Mouse (Mus musculus) small intestine, adult 2 months (tissue): Measurements from ENCODE around the gene Lclat1. TPM values are rescaled to one million over a fixed set of nuclear protein-coding genes. Genes with fewer than 3 reads are reported as not detected.
"Not testable (repeated sequence)": the region's sequence is repeated elsewhere in the genome, so short reads cannot be mapped to it uniquely, and the experiment has no call there.

Experiments
- H3K27ac ChIP-seq: fragments of 200-500 bp; 2 replicates; pipeline ENCODE4 v1.5.1; 2012; ENCODE audit warnings: low read depth, low read length, control low read depth, inconsistent platforms; ENCODE audit not compliant: insufficient read depth
- H3K27me3 ChIP-seq: fragments of 200-500 bp; 2 replicates; pipeline ENCODE4 v1.6.1; 2012; ENCODE audit warnings: mild to moderate bottlenecking, moderate library complexity, low read length, inconsistent platforms; ENCODE audit not compliant: control insufficient read depth, insufficient read depth
- H3K36me3 ChIP-seq: fragments of 200-500 bp; 2 replicates; pipeline ENCODE4 v1.6.1; 2012; ENCODE audit warnings: mild to moderate bottlenecking, low read length, control low read depth, inconsistent platforms; ENCODE audit not compliant: control insufficient read depth, insufficient read depth
- H3K4me1 ChIP-seq: fragments of 200-500 bp; 2 replicates; pipeline ENCODE4 v1.6.1; 2012; ENCODE audit warnings: low read length, inconsistent platforms, mixed read lengths; ENCODE audit not compliant: control insufficient read depth, insufficient read depth, insufficient read length
- H3K4me3 ChIP-seq: fragments of 200-500 bp; 2 replicates; pipeline ENCODE4 v1.5.1; 2012; ENCODE audit warnings: low read depth, mild to moderate bottlenecking, control low read depth, inconsistent platforms, low read length, moderate library complexity
- CTCF ChIP-seq: fragments of 200-500 bp; IDR thresholded peaks from 2 replicates; pipeline ENCODE4 v1.5.1; 2012; ENCODE audit warnings: low read depth, mild to moderate bottlenecking, control low read depth, inconsistent platforms, low read length, moderate library complexity, mixed read lengths; ENCODE audit not compliant: insufficient replicate concordance, insufficient read length; ENCODE audit errors: extremely low read depth
- POLR2A ChIP-seq: fragments of 200-500 bp; IDR thresholded peaks from 2 replicates; pipeline ENCODE4 v1.6.1; 2012; ENCODE audit warnings: low read depth, mild to moderate bottlenecking, control low read depth, inconsistent platforms, low read length, moderate library complexity
- WGBS: fragments of 180-500 bp; shearing (Covaris S2); methylation state at CpG from one replicate; pipeline ENCODE4 v1.1.7; 2018; 5-methylcytosine and 5-hydroxymethylcytosine counted together
- polyA plus RNA-seq: library from polyadenylated mRNA; depleted of rRNA; stranded (reverse); fragments of >200 nt; gene quantifications from 2 replicates; pipeline ENCODE4 v1.2.3, GENCODE M21; 2012

The Lclat1 gene
- polyA plus RNA-seq, 1 experiment = 7.1 TPM

DNA sequence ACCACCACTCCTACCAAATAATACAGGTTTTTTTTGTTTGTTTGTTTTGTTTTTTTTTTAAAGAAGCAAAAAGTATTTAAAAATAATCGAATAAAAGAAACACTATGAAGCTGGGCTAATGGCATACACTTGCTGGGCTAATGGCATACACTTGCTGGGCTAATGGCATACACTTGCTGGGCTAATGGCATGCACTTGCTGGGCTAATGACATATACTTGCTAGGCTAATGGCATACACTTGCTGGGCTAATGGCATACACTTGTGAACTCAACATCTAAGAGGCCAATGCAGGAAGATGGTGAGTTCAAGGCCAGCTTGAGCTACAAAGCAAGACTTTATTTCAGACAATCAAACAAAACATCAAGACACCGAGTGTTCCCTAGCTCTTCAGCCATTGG, 154.8 kb downstream of the Lclat1 start:
- H3K27me3 ChIP-seq = no peaks in the 10 kb centered on the region

DNA sequence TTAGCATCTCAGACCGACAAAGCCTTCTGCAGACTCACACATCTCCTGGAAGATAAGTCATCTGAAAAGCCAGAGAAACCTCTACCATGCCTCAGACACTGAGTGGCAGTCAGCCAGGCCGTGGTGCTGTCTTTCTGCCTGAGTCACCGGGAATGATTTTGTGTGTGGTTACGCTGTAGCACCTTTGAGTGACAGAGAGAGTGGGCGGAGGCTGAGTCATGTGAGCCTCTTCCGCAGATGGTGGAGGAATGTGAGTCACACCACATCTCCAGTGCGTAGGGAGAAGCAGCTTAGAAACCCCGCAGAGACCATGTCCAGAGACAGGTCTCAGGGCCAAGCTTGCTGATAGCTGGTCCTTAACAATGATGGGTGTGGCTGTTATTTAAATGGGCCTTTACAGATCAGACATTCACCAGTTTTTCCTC, 155.3 kb downstream of the Lclat1 start:
- Histone ChIP-seq H3K36me3 (no peaks in the 10 kb centered on the region), H3K4me1 (peaks cover 2% of the 10 kb centered on the region; the same call in 1 of the 2 replicates), H3K4me3 (no peak overlapping the region), H3K27me3 (no peaks in the 10 kb centered on the region), H3K27ac (no peak overlapping the region)
- WGBS = 33% methylated on average over 8 of the region's 8 CpGs
- no peak for TF ChIP-seq POLR2A
- no peak for TF ChIP-seq CTCF

More for the DNA sequence above, 154.8 kb downstream of the Lclat1 start:
- peaks cover 2% of the 10 kb centered on the region; the same call in 1 of the 2 replicates for H3K4me1 ChIP-seq
- 94% methylated on average over 2 of the region's 2 CpGs for WGBS
- no peaks in the 10 kb centered on the region for H3K36me3 ChIP-seq
- no peak overlapping the region for H3K27ac ChIP-seq
- no peak for TF ChIP-seq POLR2A
- no peak for TF ChIP-seq CTCF
- H3K4me3 ChIP-seq = no peak overlapping the region

DNA sequence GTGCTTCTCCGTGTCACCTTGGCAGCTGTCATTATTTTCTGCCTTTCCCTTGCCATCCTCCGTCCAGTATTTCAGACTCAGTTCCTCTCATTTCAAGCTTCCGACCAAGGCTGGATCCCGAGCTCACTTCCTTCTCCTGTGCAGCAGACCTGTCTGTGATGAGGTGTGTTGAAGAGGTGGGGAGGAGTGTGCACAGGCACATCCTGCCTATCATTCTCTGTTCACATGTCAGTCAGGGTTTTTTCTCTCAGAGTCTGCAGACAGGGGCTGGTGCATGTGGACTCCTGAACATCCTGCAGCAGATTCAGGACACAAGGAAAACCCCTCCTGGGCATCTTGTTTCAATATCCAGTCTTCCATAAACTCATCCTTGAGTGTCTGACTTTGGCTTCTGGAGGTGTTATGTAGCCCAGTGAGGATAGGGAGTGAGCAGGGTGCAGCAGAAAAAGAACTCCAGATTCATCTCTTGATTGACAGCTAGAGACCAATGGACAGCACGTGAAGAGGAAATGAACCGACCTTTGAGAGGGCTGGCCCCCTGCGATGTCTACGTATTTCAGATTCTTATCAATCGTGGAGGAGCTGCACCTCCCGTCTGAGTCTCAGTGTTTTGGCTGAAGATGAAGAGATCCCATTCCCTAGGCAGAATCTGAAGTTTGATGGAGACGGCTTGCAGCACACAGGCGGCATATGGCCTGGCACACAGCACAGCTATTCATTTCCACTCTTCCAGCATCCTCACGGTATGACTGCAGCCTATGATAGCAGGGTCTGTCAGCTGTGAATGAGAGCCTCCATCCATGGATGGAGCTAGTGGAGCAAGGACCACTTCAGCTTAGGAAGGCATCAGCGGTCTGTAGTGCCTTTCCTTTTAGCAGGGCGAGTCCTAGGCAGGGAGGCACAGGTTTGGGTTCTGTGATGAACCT, 163.3 kb downstream of the Lclat1 start:
- Histone ChIP-seq H3K4me3 (no peak overlapping the region), H3K27me3 (no peaks in the 10 kb centered on the region), H3K4me1 (no peaks in the 10 kb centered on the region; the same call in 1 of the 2 replicates), H3K27ac (no peak overlapping the region), H3K36me3 (no peaks in the 10 kb centered on the region)
- TF ChIP-seq CTCF = no peak
- no peak for TF ChIP-seq POLR2A
- 49% methylated on average over 15 of the region's 15 CpGs for WGBS

DNA sequence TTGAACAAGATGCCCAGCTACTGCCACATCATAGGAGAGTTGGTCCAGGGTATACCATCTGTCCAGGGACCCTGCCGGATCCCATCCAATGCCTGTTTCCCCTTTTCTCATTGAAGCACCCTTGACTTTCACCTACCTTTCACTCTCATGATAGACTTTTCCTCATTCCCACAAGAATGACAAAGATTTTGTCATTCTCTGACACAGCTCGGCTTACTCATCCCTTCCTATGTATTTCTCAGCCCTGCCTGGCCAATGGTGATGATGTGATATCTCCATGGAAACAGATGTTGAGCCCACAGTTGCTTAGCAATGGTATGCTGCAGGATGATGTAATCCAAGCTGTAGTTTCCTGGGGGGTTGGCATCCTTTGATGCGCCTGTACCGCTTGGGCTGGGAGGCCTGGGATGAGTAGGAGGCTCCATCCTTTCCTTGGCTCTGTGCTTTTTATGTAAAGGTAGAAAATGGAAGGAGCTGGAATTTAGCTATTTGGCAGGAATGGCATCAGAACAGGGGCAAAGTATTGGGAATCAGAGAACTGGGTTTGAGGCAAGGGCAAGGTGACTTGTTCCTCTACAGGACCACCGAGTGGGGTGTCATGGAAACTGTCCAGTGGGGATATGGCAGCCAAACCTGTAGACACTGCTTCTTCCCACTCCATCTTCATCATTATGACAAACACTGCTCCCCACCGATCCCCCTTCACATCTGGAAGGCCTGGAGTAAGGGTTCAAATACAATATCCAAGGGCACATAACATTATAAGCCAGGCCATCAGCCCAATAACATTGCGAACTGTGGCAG, 164.2 kb downstream of the Lclat1 start:
- H3K27ac ChIP-seq = no peak overlapping the region
- TF ChIP-seq POLR2A = no peak
- no peak for TF ChIP-seq CTCF
- H3K4me3 ChIP-seq = no peak overlapping the region
- H3K27me3 ChIP-seq = no peaks in the 10 kb centered on the region
- no peaks in the 10 kb centered on the region for H3K36me3 ChIP-seq
- 88% methylated on average over 7 of the region's 7 CpGs for WGBS
- no peaks in the 10 kb centered on the region; the same call in 1 of the 2 replicates for H3K4me1 ChIP-seq

DNA sequence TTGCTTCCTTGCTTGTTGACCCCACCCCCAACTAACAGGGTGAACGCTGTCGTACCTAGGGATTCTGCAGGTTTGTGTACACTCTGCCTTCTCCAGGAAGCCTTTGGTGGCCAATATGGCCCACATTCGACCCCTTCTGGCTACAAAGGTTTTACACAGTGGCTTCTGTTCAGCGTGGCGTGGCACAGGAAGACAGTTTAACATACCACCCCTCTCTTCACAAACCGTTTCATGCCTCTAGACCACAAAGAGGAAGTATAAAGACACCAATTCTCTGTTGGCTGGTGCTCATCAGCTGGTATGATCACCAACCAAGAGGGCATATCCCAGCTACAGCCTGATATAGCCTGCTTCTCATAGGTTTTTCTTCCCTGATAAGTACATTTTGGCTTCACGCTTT, 166.0 kb downstream of the Lclat1 start:
- Histone ChIP-seq H3K4me1 (no peaks in the 10 kb centered on the region; the same call in 1 of the 2 replicates), H3K36me3 (no peaks in the 10 kb centered on the region), H3K27ac (no peak overlapping the region; the same call in 1 of the 2 replicates), H3K4me3 (no peak overlapping the region), H3K27me3 (no peaks in the 10 kb centered on the region)
- 75% methylated on average over 7 of the region's 7 CpGs for WGBS
- TF ChIP-seq CTCF (no peak), POLR2A (no peak)

DNA sequence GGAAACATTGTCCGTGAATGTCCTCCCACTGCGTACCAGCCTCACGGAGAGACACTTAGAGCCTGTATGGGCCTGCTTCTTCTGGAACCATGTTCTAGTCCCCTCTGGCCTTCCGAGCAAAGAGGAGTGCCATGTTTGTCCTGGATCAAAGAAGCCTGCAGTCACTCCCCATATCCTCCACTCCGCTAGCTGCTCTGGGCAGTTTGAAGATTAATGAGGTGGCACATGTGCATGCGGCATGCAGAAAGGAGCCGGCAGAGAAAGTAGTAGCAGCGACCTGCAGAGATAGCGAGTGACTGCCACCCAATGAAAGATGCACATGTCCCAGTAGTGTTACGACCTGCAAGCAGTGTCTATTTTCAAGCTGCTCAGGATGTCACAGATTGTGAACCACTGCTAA, 167.3 kb downstream of the Lclat1 start:
- no peak overlapping the region for H3K4me3 ChIP-seq
- WGBS = 83% methylated on average over 10 of the region's 10 CpGs
- TF ChIP-seq CTCF = no peak
- no peaks in the 10 kb centered on the region; the same call in 1 of the 2 replicates for H3K4me1 ChIP-seq
- no peak overlapping the region for H3K27ac ChIP-seq
- H3K27me3 ChIP-seq = no peaks in the 10 kb centered on the region
- no peaks in the 10 kb centered on the region for H3K36me3 ChIP-seq

DNA sequence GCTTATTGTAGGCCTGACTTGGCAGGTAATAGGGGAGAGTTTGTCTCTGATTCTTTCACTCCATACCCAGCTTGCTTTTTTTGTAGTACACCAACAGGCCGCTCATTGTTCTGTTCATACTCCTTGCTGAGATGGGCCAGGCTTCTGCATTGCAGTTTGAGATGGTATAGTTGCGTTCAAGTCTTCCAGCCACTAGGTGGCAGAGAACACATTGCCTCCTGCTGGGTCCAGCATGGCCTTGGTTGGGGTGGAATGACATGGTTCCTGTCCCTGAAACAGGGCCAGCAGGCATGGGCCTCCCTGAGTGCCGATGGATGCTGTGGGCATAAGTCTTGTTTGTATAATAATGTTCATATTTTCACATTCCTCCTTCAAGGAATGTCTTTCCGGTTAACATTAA, 170.0 kb downstream of the Lclat1 start:
- WGBS = 93% methylated on average over 4 of the region's 4 CpGs
- H3K27ac ChIP-seq = no peak overlapping the region
- no peaks in the 10 kb centered on the region for H3K27me3 ChIP-seq
- H3K4me1 ChIP-seq = peaks cover 2% of the 10 kb centered on the region; the same call in 1 of the 2 replicates
- H3K36me3 ChIP-seq = no peaks in the 10 kb centered on the region
- no peak for TF ChIP-seq POLR2A
- no peak; the same call in 1 of the 2 replicates for TF ChIP-seq CTCF
- H3K4me3 ChIP-seq = no peak overlapping the region

DNA sequence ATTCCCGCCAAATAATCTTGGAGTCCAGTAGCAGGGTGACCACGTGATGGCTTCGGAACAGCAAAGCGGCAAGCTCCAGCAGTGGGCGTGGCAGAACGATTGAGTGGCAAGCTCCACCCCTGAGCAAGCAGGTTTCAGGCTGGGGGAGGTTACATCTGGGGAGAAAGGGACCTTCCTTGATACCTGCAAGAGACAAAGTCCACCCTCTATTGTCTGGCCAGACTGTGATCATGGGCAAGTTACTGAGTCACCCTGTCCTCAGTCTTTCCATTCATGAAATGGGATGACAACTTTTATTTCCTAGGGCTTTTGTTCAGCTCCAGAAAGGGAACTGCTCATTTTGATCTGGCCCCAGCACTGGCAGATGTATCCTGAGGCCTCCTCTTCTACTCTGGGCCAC, 174.9 kb downstream of the Lclat1 start:
- not testable (repeated sequence) for H3K27ac ChIP-seq, H3K27me3 ChIP-seq, H3K36me3 ChIP-seq, H3K4me3 ChIP-seq, H3K4me1 ChIP-seq
- WGBS = 24% methylated on average over 6 of the region's 6 CpGs
